Mouse (Mus musculus) midbrain, postnatal 0 days (tissue): ENCODE measurements around the gene Srgap3. TPM values are rescaled to one million over a fixed set of nuclear protein-coding genes. Genes with fewer than 3 reads are reported as not detected.

Experiments
- ATAC-seq: fragments of 200-750 bp; cut with Nextera tagmentation; 2 replicates; pipeline ENCODE4 v1.8.0; 2017; ENCODE audit warnings: moderate number of reproducible peaks, mild to moderate bottlenecking, moderate TSS enrichment, moderate library complexity; ENCODE audit not compliant: low FRiP score
- DNase-seq: peaks from one replicate; pipeline ENCODE4 v3.0.0-alpha.2; 2015; ENCODE audit warnings: low spot score
- H3K27ac ChIP-seq: fragments of 300-500 bp; sonication (generic); 2 replicates; pipeline ENCODE4 v1.5.1; 2014; ENCODE audit warnings: low read depth, mild to moderate bottlenecking, low read length, mixed read lengths
- H3K27me3 ChIP-seq: fragments of 300-500 bp; sonication (generic); 2 replicates; pipeline ENCODE4 v1.6.1; 2014; ENCODE audit warnings: low read length, control low read depth, mixed read lengths; ENCODE audit not compliant: insufficient read depth
- H3K36me3 ChIP-seq: fragments of 300-500 bp; sonication (generic); 2 replicates; pipeline ENCODE4 v1.6.1; 2014; ENCODE audit warnings: low read length, control low read depth, mixed read lengths; ENCODE audit not compliant: insufficient read depth
- H3K4me1 ChIP-seq: fragments of 300-500 bp; sonication (generic); 2 replicates; pipeline ENCODE4 v1.6.1; 2014; ENCODE audit warnings: mild to moderate bottlenecking, control low read depth, antibody characterized with exemption, low read length, mixed read lengths; ENCODE audit not compliant: insufficient read depth
- H3K4me2 ChIP-seq: fragments of 300-500 bp; sonication (generic); 2 replicates; pipeline ENCODE4 v1.6.1; 2014; ENCODE audit warnings: low read depth, mild to moderate bottlenecking, low read length, mixed read lengths; ENCODE audit not compliant: poor library complexity, severe bottlenecking
- H3K4me3 ChIP-seq: fragments of 300-500 bp; sonication (generic); 2 replicates; pipeline ENCODE4 v1.5.1; 2014; ENCODE audit warnings: low read depth, mild to moderate bottlenecking, low read length, moderate library complexity
- H3K9ac ChIP-seq: fragments of 300-500 bp; sonication (generic); replicated peaks from 2 replicates; pipeline ENCODE4 v1.6.1; 2014; ENCODE audit warnings: mild to moderate bottlenecking, low read length, moderate library complexity, mixed read lengths; ENCODE audit not compliant: poor library complexity, severe bottlenecking
- H3K9me3 ChIP-seq: fragments of 300-500 bp; sonication (generic); 2 replicates; pipeline ENCODE4 v1.6.1; 2016; ENCODE audit warnings: low read length, control low read depth
- CTCF ChIP-seq: IDR thresholded peaks from 2 replicates; pipeline ENCODE4 v1.5.1; 2016; ENCODE audit warnings: antibody characterized with exemption, mild to moderate bottlenecking
- WGBS: fragments of 180-500 bp; shearing (Covaris S2); extraction: QIAGEN DNeasy Blood & Tissue Kit; methylation state at CpG from one replicate; pipeline ENCODE4 v1.1.7; 2014; 5-methylcytosine and 5-hydroxymethylcytosine counted together
- polyA plus RNA-seq: library from polyadenylated mRNA; unstranded; fragments of >200 nt; fragmentation: Nextera tagmentation; extraction: Ambion mirVana; gene quantifications from 2 replicates; pipeline ENCODE4 v1.2.1, GENCODE M21; 2015
- total RNA-seq: library from RNA; depleted of rRNA; stranded (reverse); fragments of >200 nt; gene quantifications from 2 replicates; pipeline ENCODE4 v1.2.3, GENCODE M21; 2014

Srgap3 gene
- total and polyA plus RNA-seq, 2 experiments from 2014 or later: 29.8 to 58.6 TPM

DNA sequence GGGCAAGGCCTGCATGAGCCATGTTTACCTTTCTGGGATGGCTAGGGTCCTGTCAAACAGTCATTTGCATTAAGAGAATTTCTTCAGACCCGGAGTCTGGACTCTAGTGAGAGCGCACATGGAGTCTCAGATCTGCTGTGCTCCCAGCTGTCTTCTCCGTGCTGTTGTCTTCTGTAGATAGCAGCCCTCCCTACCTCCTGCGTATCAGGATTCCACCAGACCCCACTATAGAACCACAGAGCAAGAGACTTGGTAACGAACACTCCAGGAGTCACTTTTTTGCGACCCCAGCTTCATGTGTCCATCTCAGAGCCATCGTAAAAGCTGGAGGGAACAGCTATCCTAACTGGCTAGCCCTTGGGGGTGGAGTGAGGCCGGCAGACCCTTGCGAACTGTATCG is 25.1 kb upstream of the Srgap3 start:
- Histone ChIP-seq H3K27me3 (no peaks in the 10 kb centered on the region), H3K9me3 (no peaks in the 10 kb centered on the region), H3K4me3 (no peak overlapping the region), H3K9ac (no peak overlapping the region), H3K4me1 (peaks cover 22% of the 10 kb centered on the region; the same call in 1 of the 2 replicates), H3K27ac (peak overlapping the region; percentile 80), H3K4me2 (no peak overlapping the region), H3K36me3 (no peaks in the 10 kb centered on the region)
- DNase-seq (no peak), ATAC-seq (no peak)
- no peak for TF ChIP-seq CTCF
- 19% methylated on average over 10 of the region's 10 CpGs for WGBS

DNA sequence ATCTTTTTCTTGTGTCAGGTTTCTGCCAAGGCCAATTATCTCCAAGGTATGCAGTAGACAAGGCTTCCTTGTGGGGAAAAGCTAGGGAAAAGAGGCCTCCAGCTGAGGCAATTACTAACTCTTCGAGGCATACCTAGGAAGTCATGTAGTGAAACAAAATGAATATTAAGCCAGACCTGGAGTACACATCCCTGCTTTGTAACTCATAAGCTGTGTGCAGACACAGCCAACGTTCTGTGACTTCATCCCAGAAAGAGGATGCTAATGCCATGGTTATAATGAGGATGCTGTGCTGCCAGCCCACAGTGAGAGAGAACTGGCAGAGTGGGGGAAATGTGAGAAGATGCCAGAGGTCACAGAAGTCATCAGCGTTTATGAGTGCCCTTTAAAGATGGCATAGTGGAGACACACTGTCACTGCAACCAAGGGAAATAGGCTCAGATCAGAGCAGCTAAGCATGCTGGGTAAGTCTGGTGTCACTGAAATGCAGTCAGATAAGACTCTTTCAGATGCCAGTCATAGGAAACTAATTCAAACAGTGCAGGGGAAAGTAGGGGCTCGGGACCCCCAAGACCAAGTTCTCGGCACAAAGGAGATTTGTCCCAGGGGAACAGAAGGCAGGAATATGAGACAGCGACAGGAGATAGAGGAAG is 24.2 kb upstream of the Srgap3 start:
- no peak overlapping the region for H3K4me2 ChIP-seq
- H3K4me1 ChIP-seq: peaks cover 22% of the 10 kb centered on the region; the same call in 1 of the 2 replicates
- WGBS: 12% methylated on average over 6 of the region's 6 CpGs

DNA sequence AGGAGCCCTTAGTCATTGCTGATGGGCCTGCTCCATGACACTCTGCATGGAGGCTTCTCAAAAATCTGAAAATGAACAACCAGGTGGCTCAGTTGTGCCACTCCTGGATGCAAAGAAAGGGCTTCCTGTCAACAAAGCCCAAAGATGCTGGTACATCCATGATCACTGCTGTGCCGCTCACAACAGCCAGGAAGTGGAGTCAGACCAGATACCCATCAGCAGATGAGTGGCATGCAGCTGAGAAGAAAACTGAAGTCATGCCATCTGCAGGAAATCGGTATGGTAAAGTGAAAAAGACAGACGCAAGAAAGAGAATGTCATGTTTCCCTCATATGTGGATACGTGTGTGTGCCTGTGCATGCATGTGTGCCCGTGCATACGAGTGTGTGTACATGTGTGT is 20.3 kb upstream of the Srgap3 start:
- WGBS: 95% methylated on average over 6 of the region's 6 CpGs
- ATAC-seq: no peak
- TF ChIP-seq CTCF: no peak

More for the DNA sequence above, 24.2 kb upstream of the Srgap3 start:
- DNase-seq (peak; percentile 42), ATAC-seq (peak; percentile 11; the same call in 1 of the 2 replicates)
- H3K36me3 ChIP-seq: no peaks in the 10 kb centered on the region
- H3K27me3 ChIP-seq: no peaks in the 10 kb centered on the region
- H3K9ac ChIP-seq: no peak overlapping the region
- H3K4me3 ChIP-seq: no peak overlapping the region
- peak; percentile 56 for TF ChIP-seq CTCF
- no peaks in the 10 kb centered on the region for H3K9me3 ChIP-seq
- H3K27ac ChIP-seq: peak overlapping the region; percentile 80

DNA sequence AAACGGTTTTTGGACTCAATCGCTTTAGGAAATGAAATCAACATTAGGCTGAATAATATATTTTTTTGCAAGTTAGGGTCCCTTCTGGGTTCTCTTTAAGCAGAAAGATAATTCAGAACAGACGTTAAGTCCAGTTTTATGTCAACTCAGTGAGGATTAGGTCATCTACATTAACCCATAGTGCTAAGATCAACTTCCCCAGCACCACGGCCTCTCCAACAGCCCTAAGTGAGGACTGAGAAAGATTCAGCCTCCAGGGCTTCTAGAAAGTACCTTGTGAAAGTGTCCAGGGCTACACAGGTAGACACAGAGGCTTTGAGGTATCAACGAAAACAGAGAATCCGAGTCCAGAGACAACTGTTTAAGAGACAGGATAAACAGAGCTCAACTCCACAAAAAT is 11.3 kb upstream of the Srgap3 start:
- H3K4me3 ChIP-seq: no peak overlapping the region
- DNase-seq: no peak
- no peak for ATAC-seq
- no peaks in the 10 kb centered on the region for H3K9me3 ChIP-seq
- WGBS: 55% methylated on average over 6 of the region's 6 CpGs
- H3K36me3 ChIP-seq: no peaks in the 10 kb centered on the region
- no peaks in the 10 kb centered on the region for H3K4me1 ChIP-seq
- H3K27ac ChIP-seq: no peak overlapping the region
- H3K27me3 ChIP-seq: no peaks in the 10 kb centered on the region
- H3K4me2 ChIP-seq: no peak overlapping the region
- no peak overlapping the region for H3K9ac ChIP-seq
- no peak for TF ChIP-seq CTCF

More for the DNA sequence above, 20.3 kb upstream of the Srgap3 start:
- no peaks in the 10 kb centered on the region for H3K9me3 ChIP-seq
- H3K4me3 ChIP-seq: no peak overlapping the region
- H3K4me2 ChIP-seq: no peak overlapping the region
- H3K9ac ChIP-seq: no peak overlapping the region
- no peaks in the 10 kb centered on the region for H3K36me3 ChIP-seq
- peaks cover 8% of the 10 kb centered on the region; the same call in 1 of the 2 replicates for H3K4me1 ChIP-seq
- DNase-seq: no peak
- no peaks in the 10 kb centered on the region for H3K27me3 ChIP-seq
- H3K27ac ChIP-seq: no peak overlapping the region

DNA sequence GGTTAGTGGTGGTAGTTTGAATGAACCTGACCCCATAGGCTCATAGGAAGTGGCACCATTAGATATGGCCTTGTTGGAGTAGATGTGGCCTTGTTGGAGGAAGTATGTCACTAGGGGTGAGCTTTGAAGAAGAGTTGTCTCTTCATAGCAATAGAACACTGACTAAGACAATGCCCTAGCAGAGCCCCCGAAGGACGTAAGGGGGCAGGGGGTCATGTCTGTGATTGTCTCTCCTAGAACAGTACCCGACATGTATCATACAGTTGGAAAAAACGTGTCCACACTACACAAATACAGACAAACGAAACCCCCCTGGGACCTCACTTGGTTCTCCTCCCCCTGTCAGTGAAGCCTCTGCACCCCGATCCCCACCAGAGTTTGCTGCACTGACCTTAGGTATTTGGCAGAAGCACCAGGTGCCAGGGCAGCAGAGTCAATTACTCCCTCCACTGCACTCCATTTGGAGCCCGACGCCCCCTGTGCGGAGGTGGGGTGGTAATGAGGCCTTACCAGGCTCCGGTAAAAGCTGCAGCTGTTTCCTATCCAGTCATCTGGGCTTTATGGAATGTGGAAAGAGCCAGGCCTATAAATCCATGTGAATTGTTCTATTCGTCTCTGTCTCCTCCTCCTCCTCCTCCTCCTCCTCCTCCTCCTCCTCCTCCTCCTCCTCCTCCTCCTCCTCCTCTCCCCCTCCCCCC is 10.7 kb upstream of the Srgap3 start:
- no peaks in the 10 kb centered on the region for H3K4me1 ChIP-seq
- H3K36me3 ChIP-seq: no peaks in the 10 kb centered on the region
- no peak for ATAC-seq
- WGBS: 45% methylated on average over 11 of the region's 11 CpGs
- H3K9me3 ChIP-seq: no peaks in the 10 kb centered on the region
- DNase-seq: no peak
- no peak overlapping the region for H3K4me3 ChIP-seq
- no peak overlapping the region for H3K27ac ChIP-seq
- no peak overlapping the region for H3K9ac ChIP-seq
- no peak for TF ChIP-seq CTCF
- H3K27me3 ChIP-seq: no peaks in the 10 kb centered on the region
- H3K4me2 ChIP-seq: no peak overlapping the region

DNA sequence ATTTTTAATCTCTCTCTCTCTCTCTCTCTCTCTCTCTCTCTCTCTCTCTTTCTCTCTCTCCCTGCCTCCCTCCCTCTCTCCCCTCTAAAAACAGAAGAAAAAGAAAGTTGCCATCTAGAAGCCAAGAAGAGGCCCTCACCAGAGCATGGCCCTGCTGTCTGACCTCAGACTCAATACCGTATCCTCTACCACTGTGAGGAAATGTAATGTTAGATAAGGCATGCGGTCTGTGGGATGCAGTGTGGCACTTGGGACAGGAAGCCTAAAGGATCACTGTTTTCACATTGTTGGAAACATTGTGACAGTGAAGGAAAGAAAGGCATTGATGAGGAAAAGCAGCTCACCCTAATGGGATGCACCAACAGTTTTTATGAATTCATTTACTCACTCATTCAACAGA is 8.7 kb upstream of the Srgap3 start:
- no peak overlapping the region for H3K9ac ChIP-seq
- ATAC-seq (no peak), DNase-seq (no peak)
- no peak for TF ChIP-seq CTCF
- H3K36me3 ChIP-seq: no peaks in the 10 kb centered on the region
- H3K27ac ChIP-seq: no peak overlapping the region
- WGBS: 81% methylated on average over 2 of the region's 2 CpGs
- H3K4me3 ChIP-seq: no peak overlapping the region
- no peaks in the 10 kb centered on the region for H3K27me3 ChIP-seq
- H3K4me1 ChIP-seq: no peaks in the 10 kb centered on the region
- H3K9me3 ChIP-seq: no peaks in the 10 kb centered on the region
- H3K4me2 ChIP-seq: no peak overlapping the region
